Mouse (Mus musculus) heart, adult 9 months (tissue): ENCODE data around the gene Isyna1.

Experiments used
- DNase-seq, 2 experiments: peaks; one replicate each; pipeline ENCODE4 v3.0.0; 2022; ENCODE audit warnings: low spot score in 2 of 2

Isyna1 gene

DNA sequence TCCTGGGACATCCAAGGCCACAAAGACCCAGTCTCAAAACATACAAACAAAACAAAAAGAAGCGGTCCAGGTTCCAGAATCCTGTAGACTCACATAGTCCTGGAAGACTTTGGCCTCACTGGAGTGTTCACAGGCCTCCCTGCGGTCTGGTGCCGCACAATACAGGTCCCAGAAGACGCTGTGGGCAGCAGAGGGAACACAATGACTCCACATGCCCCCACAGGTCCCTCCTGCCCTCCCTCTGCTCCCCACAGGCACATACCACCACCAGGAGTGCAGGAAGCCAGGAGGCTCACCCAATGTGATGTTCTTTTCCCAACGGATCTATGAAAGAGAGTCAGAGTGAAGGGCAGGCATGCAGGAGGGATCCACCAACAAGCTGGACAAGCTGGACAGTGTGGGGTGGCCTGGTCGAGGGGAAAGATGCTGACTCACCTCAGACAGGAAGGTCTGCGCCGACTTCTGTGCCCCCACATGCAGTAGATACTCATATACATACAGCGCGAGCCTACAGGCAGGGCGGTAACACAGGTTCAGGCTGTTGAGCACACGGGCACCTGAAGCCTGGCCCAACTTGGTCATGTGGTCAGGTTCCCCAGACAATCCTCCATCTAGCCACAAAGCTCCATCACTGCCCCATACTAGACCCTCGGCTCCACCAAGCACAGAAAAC, 8.1 kb downstream of the Isyna1 start:
- no peak for DNase-seq

DNA sequence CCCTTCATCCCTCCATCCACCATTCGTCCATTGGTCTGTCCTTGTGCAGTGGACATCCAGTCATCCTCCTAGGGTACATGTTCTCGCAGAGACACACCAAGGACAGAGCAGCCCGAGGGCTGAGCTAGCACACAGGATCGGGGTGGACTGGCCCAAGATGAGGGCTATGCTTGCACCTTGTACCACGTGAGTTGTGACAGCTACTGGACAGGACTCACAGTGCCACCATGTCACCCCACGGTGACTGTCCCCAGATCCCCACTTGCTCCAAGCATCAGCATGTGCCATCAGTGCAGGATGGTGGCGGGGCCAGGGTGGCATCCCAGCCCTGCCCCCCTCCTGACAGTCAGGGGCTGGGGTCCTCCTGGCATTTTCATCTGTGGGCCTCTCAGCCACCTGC, 10.4 kb downstream of the Isyna1 start:
- no peak for DNase-seq

DNA sequence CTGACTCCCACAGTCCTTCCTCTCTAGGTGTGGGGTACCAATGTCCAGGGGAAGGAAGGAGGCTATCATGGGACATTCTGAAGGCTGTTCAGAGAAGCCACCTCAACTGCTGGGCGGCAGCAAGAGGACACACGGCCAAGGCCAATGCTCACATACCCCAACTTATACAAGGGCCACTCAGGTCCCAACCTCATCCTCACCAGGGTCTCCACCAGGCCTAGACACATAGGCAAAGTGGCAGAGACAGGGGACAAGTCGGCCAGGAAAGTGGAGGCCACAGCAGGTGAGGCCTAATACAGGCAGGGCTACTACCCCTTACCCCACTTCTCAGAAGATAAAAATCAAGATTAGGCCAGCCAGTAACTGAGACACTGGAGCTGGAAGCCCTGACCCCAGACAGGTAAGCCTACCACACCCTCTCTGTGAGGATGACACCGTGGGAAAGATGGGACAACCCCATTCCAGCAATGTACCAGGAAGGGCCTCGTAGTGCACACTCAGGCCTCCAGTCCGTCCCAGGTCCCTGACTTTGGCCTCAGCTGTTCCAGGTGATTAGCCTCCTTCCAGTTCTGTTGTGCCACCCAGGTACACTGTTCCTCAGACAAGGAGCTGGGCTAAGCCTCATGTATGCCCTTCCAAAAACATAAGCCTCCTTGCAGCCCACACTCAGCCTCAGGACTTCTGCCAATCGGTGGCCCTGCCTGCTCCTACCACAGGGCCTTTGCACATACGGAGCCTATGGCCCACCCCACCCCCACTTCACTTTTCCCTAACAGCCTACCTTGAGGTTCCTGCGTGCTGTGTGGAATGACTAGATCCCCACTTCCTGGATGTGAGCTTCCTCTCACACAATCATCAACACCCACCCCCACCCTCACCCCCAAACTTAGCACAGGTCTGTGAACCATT, 12.0 kb downstream of the Isyna1 start:
- no peak for DNase-seq

DNA sequence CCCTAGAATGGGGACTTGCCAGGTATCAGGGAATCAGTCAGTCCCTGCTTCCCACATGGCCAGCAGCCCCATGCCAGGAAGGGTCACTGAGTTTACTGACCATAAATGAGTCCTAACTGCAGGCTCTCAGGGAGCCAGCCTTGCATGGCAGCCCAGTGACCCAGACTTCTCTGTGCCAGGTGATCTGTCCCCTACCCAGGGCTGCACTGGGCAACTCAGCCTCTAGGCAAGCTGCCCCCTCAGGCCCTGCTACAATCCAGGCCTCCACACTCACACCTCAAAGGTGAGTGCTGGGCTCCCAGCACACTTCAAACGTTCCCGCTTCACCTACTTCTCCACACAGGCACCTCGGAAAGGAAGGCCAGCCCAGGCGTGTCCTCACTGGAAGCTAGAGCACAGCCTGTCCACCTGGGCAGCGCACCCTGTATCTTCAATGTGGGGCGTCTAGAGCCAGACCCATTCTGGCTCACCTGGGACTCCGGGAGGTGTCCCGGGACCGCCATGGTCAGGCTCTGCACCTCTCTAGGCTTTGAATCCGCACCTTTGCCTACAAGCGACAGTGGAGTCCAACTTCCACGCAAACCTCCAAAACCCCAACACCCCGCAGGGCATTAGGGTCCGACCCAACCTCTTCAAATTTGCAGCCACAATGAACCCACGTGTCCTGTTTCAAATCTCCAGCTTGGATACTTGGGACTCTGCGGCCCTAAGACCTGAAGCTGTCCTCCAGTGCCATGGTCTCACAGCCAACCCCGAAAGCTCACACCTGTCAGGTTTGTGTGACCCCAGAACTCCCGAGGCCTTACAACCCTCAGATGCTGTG, 12.8 kb downstream of the Isyna1 start:
- no peak for DNase-seq

DNA sequence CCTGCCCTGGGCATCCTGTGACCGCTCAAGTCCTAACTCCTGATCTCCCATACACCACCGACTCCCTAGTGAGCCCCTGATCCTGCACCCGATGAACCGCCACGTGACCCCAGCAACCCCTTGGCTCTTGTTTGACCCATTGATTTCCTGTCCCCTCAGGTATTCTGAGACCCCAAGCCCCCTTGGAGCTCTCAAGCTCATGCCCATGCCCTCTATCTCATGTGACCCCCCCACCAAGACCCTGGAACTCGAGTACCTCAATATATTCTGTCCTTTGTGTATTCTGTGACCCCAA, 13.4 kb downstream of the Isyna1 start:
- no peak for DNase-seq

DNA sequence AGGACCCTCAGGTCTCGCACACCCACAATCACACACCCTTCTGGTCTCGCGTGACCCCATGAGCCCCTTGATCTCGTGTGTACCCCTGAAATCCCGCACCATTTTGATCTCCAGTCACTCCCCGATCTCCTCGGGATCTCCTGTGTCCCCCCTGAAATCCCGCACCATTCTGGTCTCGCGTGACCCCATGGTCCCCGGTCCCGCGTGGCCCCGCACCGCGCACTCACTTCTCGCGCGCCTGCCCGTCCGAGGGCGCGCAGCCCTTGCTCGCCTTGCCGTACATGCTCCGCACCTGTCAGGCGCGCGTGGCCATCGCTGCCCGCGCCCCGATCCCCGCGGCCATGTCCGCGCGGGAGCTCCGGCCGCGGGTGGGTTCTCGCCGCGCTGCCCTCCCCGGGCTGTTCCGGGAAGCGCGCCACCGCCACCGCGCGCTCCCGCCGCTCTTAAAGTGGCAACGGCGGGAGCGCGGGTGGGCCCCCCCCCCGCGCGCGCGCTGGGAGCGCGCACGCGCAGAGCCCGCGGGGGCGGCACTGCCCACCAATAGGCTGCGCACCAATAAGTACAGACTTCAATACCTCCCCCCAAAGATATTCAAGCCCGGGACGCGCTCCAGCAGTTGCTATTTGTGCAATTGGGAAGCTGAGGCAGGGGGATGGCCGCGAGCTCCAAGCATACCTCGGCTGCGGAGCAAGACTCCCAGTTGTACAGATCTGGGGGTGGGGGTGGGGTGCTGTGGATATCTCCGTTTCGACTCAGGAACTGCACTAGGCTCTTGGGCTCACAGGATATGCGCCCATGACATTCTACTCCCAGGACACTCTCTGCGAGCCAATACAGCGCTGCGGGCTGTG, 13.9 kb downstream of the Isyna1 start:
- peak; percentile 64 to 65 for DNase-seq

DNA sequence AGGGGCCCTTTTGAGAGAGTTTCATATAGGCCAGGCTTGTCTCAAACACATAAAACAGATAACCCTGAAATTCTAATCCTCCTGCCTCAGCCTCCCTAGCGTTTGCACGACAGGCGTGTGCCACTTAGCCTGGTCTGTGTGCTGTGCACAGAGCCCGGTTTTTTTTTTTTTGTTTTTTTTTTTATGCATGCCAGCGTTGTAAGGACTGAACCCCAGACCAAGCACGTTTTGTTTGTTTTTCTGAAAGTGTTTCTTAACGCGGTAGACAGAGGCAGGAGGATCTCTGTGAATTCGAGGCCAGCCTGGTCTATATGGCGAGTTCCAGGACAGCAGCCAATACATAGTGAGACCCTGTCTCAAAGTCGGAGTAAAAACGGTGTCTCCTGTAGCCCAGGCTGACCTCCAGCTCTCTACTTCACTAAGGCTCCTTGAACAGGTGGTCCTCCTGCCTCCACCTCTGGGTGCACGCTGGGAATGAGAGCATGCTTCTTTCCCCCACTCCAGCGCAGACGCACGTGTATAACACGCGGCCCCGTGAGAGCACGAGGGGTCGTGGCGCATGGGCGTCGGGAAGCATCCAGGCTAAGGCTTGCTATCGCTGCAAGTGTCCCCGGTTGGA, 14.7 kb downstream of the Isyna1 start, which contains the start of gene Ssbp4:
TSS of gene Ssbp4 (minus strand) at position 124 of the 619 bp plus-strand sequence.
- no peak for DNase-seq

DNA sequence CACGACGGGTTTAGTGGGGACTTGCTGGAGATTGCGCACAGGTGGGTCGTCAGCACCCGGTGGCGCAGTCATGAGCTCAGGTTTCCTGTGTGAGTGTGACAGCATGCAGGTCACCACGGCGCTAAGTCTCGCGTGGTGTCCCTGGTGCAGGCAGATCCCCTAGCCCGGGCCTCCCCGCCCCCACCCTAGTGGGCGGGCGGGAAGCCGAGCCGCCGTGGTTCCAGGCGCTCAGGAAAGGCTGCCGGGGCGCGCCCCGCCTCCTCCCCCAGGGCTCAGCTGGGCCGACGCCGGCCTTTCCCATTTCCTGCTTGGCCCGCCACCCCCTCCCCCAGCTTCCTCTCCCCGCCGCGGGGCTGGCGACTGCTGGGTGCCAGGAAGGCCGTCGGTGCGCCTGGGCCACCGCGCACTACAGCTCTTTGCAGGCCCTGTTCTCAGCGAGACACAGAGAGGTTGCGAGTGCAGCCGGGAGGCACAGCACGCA, 15.2 kb downstream of the Isyna1 start:
- peak; percentile 94 to 95 for DNase-seq

DNA sequence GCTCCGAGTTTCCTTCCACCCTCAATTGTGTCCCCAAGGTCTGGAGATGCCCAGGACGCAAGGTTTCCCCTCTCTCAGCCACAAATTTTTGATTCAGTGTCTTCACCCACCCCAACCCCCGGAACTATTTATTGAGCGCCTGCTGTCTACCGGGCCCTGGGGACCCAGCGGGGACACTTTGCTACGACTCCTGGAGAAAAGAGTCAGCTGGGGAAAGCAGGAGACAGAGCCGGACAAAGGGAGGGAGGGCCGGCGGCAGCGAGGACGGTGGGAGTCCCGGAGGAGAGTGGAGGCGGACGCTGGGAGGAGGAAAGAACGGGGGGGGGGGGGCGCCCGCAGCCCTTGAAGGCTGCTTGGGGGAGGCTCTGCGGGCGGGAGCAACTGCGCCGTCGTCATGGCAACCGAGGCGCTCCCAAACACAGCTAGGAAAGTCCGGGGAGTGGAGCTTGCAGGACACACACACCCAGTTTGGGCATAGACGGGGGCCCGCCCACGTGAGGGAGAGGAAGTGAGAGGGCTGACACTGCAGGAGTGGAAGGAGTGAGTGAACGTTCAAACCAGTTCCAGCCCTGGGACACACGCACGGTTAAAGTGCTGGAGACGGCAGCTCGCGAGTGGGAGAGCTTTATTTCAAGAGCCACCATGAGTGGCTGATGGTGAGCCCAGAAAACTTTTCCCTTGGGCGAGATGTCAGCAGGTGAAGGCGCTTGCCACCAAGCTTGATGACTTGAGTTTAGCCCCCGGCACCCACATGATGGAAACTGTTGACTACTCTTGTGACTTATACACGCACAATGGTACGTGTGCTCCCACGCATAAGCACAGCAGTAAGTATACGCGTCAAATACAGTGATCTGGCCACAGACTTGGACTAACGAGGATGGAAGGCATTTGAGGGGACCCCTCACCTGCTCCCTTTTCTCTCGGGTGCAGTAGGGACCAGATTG, 15.9 kb downstream of the Isyna1 start:
- peak; percentile 95 for DNase-seq

DNA sequence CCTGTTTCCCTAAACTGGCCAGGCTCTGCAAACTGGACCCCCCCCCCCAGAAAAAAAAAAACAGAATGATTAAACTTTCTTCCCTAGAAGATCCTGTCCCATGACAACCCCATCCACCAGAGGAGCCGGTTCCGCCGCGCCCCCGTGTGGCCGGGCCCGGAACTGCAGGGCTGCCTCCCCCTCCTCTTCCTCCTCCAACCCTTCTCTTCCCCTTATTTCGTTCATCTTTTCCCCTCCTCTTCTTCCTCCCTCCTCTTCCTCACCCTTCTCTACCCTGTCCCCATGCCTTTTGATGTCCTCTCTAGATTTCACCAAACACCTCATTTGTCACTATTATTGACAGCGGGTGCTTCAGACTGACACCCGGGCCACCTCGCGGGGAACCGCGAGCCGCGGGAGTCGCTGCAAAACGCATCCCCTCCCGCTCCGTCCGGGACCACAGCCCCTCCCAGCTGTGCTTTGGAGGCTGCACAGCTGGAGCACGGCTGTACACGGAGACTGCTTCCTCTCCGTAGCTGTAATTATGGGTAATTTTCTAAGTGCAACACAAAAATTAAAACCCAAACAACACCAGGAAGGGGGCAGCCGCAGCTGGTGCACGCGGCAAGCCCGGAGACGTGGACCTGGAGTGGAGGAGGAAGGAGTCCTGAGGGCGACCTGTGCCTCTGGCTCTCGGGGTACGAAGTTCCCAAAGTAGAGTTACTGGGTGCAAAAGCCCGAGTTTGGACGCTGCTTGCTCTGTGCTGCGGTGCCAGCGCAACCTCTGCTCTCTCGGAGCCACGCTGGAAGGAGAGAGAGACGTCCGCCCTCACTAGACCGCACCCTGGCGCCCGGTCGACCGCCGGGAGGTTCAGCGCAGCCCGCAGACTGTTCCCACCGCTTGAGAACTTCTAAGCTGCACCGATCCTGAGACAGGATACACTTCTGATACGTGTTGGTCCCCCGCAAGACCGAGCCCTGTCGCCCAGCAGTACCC, 16.9 kb downstream of the Isyna1 start:
- peak; percentile 86 to 87 for DNase-seq

DNA sequence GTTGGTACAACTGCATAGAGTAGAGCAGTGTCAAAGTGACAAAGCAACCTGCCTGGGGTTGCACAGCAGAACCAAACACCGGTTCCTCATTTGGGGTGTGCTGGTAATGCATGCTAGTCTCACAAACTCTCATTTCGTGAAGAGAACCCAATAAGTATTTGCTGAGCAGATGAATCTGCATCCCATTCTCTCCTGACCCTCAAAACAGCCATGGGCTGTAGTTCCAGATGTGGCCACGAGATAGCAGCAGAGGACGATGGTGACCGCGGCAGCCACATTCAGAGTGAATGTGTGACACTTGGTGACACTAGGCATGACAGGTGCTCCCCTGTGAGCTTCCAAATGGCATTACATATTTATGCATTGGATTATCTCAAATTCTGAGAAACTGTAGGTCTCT, 17.7 kb downstream of the Isyna1 start:
- peak; percentile 83 to 90 for DNase-seq

DNA sequence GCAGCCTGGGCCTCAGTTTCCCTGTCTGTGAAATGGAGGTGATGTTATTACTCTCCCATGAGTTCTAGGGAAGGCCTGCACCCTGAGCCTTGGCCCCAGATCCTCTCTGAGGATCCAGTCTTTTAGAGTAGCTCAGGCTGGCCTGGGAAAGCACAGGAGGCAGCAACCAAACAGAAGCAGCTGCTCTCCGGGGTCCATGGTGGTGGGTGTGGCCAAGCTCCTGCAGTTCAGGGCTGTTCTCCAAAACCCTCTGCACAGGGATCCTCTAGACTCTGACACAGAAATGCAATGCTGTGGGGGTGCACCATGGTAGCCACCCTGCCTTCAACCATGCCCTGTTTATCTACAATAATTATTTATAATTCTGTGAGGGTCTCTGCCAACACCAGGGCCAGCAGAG, 19.6 kb downstream of the Isyna1 start:
- DNase-seq, result no peak

DNA sequence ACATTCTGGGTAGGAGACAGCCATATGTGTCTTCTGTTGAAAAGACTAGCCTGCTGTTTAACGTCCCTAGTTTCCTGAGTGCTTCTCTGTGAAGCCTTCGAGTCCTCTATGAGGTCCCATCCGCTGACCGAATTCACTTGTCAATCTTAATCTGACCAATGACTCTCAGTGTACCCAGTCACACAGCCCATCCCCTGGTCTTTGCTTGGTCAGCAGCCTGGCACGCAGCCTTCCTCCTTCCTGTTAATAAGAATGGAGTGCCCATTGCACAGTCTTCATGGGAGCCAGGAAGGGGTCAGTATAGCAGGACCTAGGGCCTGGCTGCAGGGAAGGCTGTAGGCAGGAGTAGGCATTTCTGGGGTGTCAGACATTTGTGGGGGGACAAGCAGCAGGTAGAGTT, 20.3 kb downstream of the Isyna1 start:
- DNase-seq, result no peak

DNA sequence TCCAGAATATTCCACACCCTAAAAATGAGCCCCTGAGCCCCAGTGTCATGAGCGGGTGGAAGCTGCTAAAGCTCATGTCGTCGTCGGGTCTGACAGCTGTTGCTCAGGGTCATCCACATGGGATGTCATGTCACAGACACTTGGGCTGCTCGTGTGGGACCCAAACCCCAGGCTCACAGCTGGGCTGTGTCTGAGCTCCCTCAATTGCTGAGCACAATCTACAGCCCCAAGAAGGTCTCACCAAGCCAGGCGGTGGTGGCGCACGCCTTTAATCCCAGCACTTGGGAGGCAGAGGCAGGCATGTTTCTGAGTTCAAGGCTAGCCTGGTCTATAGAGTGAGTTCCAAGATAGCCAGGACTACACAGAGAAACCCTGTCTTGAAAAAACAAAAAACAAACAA, 21.1 kb downstream of the Isyna1 start:
- no peak for DNase-seq

DNA sequence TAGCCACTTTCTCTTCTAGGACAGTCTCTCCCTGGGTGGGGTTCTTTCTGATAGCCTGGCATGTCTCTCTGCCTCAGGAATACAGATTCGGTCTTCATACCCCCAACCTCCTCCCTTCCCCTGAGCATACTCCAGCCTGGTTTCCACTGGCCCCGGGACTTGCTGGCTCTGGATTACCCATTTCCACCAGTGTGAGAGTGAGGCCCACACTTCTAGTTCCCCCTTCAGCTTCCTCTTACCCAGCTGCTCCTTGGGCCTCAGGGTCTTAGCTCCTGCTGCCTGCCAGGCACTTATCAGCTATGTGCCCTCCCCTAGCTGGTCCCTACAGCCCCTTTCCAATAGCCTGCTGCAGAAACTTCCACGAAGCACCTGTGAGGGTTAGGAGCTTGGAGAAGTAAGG, 21.7 kb downstream of the Isyna1 start, which contains the start of gene Lrrc25:
TSS of gene Lrrc25 (plus strand) at position 262 of the 400 bp plus-strand sequence.
- DNase-seq, result no peak

DNA sequence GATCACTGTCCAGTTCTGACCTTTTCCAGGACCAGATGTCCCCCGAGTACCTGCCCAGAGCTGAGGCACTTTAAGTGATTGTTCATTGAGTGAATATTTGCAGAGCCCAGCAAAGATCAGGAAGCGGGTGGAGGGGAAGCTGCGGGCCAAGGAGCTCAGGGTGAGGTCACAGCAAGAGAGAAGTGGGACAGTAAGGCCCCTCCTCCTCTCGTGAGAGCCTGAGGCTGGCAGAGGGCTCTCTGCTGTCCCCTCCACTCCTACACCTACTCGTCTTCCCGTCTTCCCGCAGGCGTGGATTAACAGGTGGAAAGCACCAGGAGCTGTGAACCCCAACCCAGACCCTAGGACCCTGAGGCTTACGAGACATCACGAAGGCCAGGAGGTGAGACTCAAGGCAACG, 22.5 kb downstream of the Isyna1 start:
- DNase-seq, result no peak

DNA sequence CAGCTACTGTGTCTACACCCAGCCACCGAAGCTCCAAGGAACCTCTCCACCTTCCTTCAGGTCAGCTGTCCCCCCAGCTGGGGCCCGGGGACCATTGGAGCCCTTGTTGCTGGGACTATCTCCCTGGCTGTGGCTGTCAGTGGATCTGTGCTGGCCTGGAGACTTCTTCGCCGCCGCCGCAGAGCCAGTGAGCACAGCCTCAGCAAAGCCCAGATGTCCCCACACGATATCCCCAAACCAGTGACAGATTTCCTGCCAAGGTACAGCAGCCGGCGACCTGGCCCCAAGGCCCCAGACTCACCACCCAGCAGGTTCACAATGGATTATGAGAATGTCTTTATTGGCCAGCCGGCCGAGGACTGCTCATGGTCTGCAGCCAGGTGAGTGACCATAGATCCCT, 23.8 kb downstream of the Isyna1 start:
- no peak for DNase-seq

DNA sequence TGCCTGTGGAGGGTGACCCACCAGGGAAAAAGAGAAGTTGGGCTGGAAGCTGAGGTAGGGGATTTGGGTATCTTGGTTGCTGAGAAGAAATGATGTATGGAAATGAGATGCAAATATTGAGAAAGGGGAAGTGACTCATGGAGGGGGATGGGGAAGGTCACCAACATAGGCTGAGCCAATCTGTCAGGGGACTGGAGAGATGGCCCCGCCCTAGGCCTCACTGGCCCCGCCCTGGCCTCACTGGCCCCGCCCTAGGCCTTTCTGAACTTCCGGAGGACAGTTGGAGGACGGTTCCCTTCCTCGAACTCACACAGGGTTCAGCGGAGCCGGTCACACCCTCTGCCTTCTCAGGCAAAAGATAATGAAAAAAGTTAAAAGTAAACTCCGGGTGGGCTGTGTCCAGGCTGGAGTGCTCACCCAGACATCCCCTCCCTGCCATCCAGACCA, 24.7 kb downstream of the Isyna1 start:
- peak in 1 of 2 experiments; percentile 74 for DNase-seq
